Mouse (Mus musculus) heart, embryonic 11.5 days (tissue): ENCODE measurements at regions not wholly inside any gene's neighbourhood (a gene's known extent, or its start where the extent isn't known, plus 50 kb on each side); places are given as distances from the start of the nearest gene placed in this dataset.

Source experiments
- ATAC-seq: fragments of 200-750 bp; cut with Nextera tagmentation; replicated peaks from 2 replicates; pipeline ENCODE4 v1.8.0; 2017; ENCODE audit warnings: moderate library complexity; ENCODE audit not compliant: insufficient number of reproducible peaks, low FRiP score, low TSS enrichment
- H3K27ac ChIP-seq: fragments of 300-500 bp; sonication (generic); 2 replicates; pipeline ENCODE4 v1.5.1; 2014; ENCODE audit warnings: mild to moderate bottlenecking, low read depth, low read length
- H3K27me3 ChIP-seq: fragments of 300-500 bp; sonication (generic); 2 replicates; pipeline ENCODE4 v1.6.1; 2014; ENCODE audit warnings: mild to moderate bottlenecking, low read length, mixed read lengths; ENCODE audit not compliant: control insufficient read depth, insufficient read depth
- H3K36me3 ChIP-seq: fragments of 300-500 bp; sonication (generic); 2 replicates; pipeline ENCODE4 v1.6.1; 2014; ENCODE audit warnings: mild to moderate bottlenecking, low read length, moderate library complexity, mixed read lengths; ENCODE audit not compliant: control insufficient read depth, insufficient read depth
- H3K4me1 ChIP-seq: fragments of 300-500 bp; sonication (generic); 2 replicates; pipeline ENCODE4 v1.6.1; 2014; ENCODE audit warnings: low read length; ENCODE audit not compliant: control insufficient read depth, insufficient read depth
- H3K4me2 ChIP-seq: fragments of 300-500 bp; sonication (generic); 2 replicates; pipeline ENCODE4 v1.6.1; 2014; ENCODE audit warnings: mild to moderate bottlenecking, moderate library complexity
- H3K4me3 ChIP-seq: fragments of 300-500 bp; sonication (generic); 2 replicates; pipeline ENCODE4 v1.5.1; 2014; ENCODE audit warnings: low read depth, low read length
- H3K9ac ChIP-seq: fragments of 300-500 bp; sonication (generic); 2 replicates; pipeline ENCODE4 v1.6.1; 2014; ENCODE audit warnings: mild to moderate bottlenecking, low read depth, low read length, moderate library complexity
- H3K9me3 ChIP-seq: fragments of 300-500 bp; sonication (generic); replicated peaks from 2 replicates; pipeline ENCODE4 v1.6.1; 2016; ENCODE audit warnings: low read length; ENCODE audit not compliant: control insufficient read depth
- WGBS: fragments of 180-500 bp; shearing (Covaris S2); extraction: QIAGEN DNeasy Blood & Tissue Kit; methylation state at CpG from one replicate; pipeline ENCODE4 v1.1.7; 2014; ENCODE audit not compliant: insufficient replicate concordance; 5-methylcytosine and 5-hydroxymethylcytosine counted together

DNA sequence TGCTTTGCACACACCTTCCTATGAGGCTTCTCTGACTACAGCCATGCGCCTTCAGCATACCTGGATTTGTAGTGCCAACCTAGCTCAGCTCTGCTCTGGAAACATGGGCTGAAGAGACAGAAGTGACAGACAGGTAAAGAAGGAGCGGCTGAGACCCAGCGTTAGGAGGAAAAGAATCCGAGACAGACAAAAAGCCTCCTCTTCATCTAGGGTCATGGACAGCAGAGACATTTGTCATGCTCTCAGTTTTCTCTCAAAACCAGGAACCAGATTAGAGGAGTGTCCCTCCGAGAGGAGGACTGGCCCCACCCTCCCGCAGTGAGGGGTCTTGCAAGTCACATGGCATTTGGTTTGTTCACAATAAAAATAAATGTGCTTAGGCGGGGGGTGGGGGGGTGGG is 317.4 kb upstream of the Prickle1 start:
- Histone ChIP-seq H3K4me2 (no peak overlapping the region), H3K36me3 (no peaks in the 10 kb centered on the region), H3K27me3 (no peaks in the 10 kb centered on the region), H3K9me3 (no peaks in the 10 kb centered on the region), H3K27ac (no peak overlapping the region), H3K9ac (no peak overlapping the region), H3K4me1 (peaks cover 23% of the 10 kb centered on the region), H3K4me3 (no peak overlapping the region)
- 47% methylated on average over 7 of the region's 7 CpGs for WGBS
- ATAC-seq, result no peak

DNA sequence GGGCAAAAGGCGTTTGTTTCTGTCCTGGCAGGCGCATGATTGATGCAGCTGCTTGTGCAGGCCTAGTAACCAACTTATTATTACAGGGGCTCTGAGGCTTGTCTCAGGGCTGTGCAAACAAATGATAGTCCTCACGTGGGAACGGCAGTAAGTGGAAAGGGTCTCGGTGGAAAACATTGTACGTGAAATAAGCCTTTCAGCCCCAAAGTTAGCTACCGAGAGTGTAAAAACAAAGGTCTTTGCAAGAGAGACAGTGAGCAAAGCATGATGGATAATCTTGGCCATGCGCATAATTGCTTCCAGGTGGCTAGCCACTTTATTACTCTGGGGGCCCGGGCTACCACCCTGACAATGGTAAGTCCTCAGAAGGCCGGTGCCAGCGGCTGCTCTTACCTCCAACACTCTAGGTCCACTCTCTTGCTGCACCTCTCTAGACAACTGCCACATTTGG is 315.3 kb upstream of the Prickle1 start:
- WGBS, result 54% methylated on average over 11 of the region's 11 CpGs
- H3K4me2 ChIP-seq, result no peak overlapping the region

DNA sequence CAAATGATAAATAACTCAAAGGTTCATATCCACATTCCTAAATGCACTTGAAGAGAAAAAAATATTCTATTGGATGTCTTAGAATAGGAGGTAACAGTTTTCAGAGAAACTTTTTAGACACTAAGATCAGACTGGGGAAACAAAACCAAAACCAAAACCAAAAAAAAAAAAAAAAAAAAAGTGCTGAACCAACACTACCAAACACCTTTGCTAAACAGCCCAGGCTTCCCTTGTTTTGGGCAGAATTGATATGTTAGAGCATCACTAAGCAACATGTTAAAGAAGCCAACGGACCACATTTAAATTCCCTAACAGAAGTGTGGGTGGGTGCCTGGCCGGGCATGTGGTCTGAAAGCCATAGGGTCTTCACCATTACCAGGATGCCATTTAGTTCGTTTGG is 314.5 kb upstream of the Prickle1 start:
- H3K4me2 ChIP-seq, result no peak overlapping the region
- H3K4me1 ChIP-seq, result peaks cover 8% of the 10 kb centered on the region; the same call in 1 of the 2 replicates
- ATAC-seq, result no peak
- H3K9ac ChIP-seq, result no peak overlapping the region
- H3K9me3 ChIP-seq, result no peaks in the 10 kb centered on the region
- H3K36me3 ChIP-seq, result no peaks in the 10 kb centered on the region
- 74% methylated on average over 3 of the region's 3 CpGs for WGBS
- no peaks in the 10 kb centered on the region for H3K27me3 ChIP-seq
- no peak overlapping the region for H3K27ac ChIP-seq
- H3K4me3 ChIP-seq, result no peak overlapping the region

More for the DNA sequence above, 315.3 kb upstream of the Prickle1 start:
- no peak overlapping the region for H3K9ac ChIP-seq
- ATAC-seq, result no peak
- H3K9me3 ChIP-seq, result no peaks in the 10 kb centered on the region
- H3K36me3 ChIP-seq, result no peaks in the 10 kb centered on the region
- H3K27ac ChIP-seq, result no peak overlapping the region
- no peaks in the 10 kb centered on the region for H3K27me3 ChIP-seq
- H3K4me3 ChIP-seq, result no peak overlapping the region
- peaks cover 8% of the 10 kb centered on the region; the same call in 1 of the 2 replicates for H3K4me1 ChIP-seq

DNA sequence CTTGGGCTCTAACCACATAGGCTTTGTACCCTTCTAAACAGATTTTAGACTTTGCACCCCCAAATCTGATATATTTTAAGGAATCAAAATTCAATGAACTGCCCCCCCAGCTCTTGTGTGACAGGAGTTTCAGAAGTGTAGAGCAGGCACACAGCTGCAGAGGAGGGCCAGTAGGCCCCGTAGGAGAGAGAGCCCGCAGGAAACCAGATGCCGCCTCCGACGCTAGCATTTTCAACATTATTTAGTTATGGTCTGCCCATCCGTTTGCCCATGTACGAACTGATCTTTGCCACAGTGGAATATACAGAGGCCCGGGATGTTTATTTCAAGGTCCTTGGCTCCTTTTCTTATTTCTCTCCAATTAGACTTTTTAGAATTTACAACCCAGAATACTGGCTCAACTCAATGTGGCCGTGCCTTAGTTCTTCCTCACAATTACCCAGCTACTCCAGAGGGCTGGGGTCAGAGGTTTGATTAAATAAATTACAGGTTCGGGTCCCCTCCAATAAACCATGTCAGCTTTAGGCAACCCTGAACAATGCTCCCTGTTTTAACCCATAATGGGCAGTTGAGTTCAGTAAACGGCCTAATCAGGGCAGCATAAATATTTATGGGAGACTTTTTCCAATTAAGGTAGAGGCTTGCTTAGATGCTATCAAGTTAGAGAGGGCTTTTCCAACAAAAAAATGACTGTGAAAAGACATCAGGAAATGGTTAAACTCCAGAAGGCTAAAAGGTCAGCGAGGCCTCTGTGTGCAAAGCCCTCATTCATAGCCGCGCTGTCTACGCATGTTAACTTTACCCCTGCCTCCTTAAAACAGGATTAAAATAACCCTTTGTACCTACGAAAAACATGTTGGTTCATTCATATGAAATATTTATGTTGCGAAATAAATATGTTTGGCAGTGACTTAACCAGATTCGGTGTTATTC is 308.2 kb upstream of the Prickle1 start:
- Histone ChIP-seq H3K36me3 (no peaks in the 10 kb centered on the region), H3K9me3 (no peaks in the 10 kb centered on the region), H3K27me3 (no peaks in the 10 kb centered on the region), H3K27ac (no peak overlapping the region), H3K4me2 (no peak overlapping the region), H3K4me1 (no peaks in the 10 kb centered on the region), H3K9ac (no peak overlapping the region), H3K4me3 (no peak overlapping the region)
- no peak for ATAC-seq
- WGBS, result 74% methylated on average over 18 of the region's 18 CpGs

DNA sequence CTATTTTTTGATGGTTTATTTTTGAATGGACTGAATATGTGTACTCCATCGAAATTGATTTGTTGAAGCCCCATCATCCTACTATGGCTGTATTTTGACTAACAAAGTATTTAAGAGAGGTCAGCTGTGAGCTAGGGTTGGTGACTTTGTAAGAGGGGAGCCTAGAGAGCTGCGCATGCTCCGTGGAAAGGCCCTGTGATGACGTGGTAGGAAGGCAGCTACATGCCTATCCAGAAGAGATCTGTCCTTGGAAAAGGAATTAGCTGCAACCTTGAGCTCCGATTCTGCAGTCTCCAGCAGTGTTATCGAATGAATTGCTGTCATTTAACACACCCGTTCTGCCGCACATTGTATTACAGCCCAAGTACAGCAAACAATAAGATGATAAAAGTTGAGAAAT is 287.1 kb upstream of the Prickle1 start:
- Histone ChIP-seq H3K4me1 (no peaks in the 10 kb centered on the region), H3K27me3 (no peaks in the 10 kb centered on the region), H3K36me3 (no peaks in the 10 kb centered on the region), H3K4me2 (no peak overlapping the region), H3K9ac (no peak overlapping the region), H3K9me3 (no peaks in the 10 kb centered on the region), H3K4me3 (no peak overlapping the region), H3K27ac (no peak overlapping the region)
- ATAC-seq, result no peak
- 86% methylated on average over 8 of the region's 8 CpGs for WGBS

DNA sequence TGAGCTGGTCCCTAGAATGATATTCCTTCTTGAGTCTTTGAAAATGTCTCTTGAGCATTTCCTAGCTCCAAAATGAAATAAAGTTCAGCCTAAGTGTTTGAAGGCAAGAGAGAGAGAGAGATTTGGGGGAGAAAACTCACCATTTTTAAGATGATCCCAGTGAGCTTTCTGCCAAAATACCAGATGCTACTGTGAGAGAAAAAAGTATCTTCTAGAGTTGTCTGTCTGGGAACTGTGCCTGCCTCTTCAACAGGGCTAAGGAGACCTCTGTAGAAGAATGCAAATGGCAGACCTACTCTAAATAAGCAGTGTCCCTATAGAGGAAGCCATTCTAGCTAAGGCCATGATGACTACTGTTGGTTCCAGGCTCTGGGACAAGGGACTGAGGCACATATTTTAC is 285.6 kb upstream of the Prickle1 start:
- no peaks in the 10 kb centered on the region for H3K27me3 ChIP-seq

DNA sequence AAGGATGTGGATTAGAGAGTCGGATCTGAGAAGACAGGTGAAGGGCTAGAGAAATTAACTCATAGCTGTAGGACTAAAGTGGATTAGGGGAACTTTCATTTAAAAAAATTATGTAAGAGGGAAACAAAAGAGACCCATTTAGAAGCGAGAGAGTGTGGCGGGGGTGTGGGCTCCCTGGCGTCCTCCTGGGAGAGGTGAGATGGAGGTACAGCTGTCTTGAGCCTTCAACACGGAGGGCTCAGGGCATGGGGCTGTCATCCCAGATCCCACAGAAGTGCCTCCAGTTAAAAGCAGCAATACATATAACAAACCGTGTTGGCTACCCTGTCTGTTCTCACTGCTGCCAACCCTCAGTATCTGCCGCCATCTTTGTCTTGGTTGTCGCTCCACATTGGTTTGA is 284.6 kb upstream of the Prickle1 start:
- 79% methylated on average over 8 of the region's 8 CpGs for WGBS
- ATAC-seq, result no peak
- H3K9ac ChIP-seq, result no peak overlapping the region

More for the DNA sequence above, 285.6 kb upstream of the Prickle1 start:
- no peaks in the 10 kb centered on the region for H3K9me3 ChIP-seq
- no peaks in the 10 kb centered on the region for H3K36me3 ChIP-seq
- H3K9ac ChIP-seq, result no peak overlapping the region
- no peak overlapping the region for H3K4me2 ChIP-seq
- no peaks in the 10 kb centered on the region for H3K4me1 ChIP-seq
- H3K27ac ChIP-seq, result no peak overlapping the region
- ATAC-seq, result no peak
- no peak overlapping the region for H3K4me3 ChIP-seq

DNA sequence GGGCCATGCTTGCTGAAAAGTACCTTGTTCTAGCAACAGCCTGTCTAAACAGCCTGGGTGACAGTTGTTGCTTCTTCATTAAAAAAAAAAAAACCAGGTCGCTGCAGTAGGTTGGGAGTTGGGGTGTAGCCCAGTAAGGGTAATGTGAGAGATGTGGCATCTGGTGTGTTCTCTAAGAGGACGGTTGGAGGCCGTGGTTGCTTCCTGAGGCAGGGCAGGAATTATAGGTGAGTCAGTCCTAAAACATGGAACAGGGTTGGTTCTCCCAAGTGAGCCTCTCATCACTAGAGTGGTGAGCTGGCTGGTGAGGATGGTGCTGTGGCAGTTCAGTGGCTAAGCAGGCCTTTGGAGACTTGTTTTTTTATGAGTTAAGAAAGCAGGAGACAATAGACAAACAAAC is 283.3 kb upstream of the Prickle1 start:
- H3K4me1 ChIP-seq, result no peaks in the 10 kb centered on the region
- no peak overlapping the region for H3K4me2 ChIP-seq
- no peak overlapping the region for H3K27ac ChIP-seq
- ATAC-seq, result no peak
- H3K9me3 ChIP-seq, result no peaks in the 10 kb centered on the region
- no peaks in the 10 kb centered on the region for H3K36me3 ChIP-seq
- 71% methylated on average over 3 of the region's 3 CpGs for WGBS
- no peak overlapping the region for H3K9ac ChIP-seq
- H3K27me3 ChIP-seq, result no peaks in the 10 kb centered on the region
- H3K4me3 ChIP-seq, result no peak overlapping the region

More for the DNA sequence above, 284.6 kb upstream of the Prickle1 start:
- H3K4me3 ChIP-seq, result no peak overlapping the region
- H3K27ac ChIP-seq, result no peak overlapping the region
- H3K36me3 ChIP-seq, result no peaks in the 10 kb centered on the region
- no peaks in the 10 kb centered on the region for H3K27me3 ChIP-seq
- no peaks in the 10 kb centered on the region for H3K4me1 ChIP-seq
- no peak overlapping the region for H3K4me2 ChIP-seq
- H3K9me3 ChIP-seq, result no peaks in the 10 kb centered on the region

DNA sequence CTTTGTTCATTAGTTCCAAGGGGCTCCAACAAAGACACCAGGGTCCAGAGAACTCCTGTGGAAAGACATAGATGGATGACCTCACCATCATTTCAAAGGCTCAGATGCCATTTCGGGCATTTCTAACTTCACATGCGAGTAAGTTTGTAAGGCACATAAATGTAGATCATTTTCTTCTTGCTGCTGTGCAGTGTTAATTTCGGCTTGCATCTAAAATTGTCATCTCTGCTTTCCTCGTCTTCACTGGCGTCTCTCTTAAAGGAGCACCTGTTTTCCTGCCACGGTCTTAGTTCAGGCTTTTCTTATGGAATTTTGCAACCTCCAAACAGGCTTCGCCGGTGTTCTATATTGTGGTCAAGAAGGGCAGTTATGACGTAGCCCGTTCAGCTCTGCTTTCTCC is 280.6 kb upstream of the Prickle1 start:
- H3K36me3 ChIP-seq, result no peaks in the 10 kb centered on the region
- H3K4me1 ChIP-seq, result no peaks in the 10 kb centered on the region
- H3K27ac ChIP-seq, result no peak overlapping the region
- 77% methylated on average over 10 of the region's 10 CpGs for WGBS
- no peak for ATAC-seq
- no peaks in the 10 kb centered on the region for H3K27me3 ChIP-seq
- H3K4me3 ChIP-seq, result no peak overlapping the region
- H3K9me3 ChIP-seq, result no peaks in the 10 kb centered on the region
- H3K9ac ChIP-seq, result no peak overlapping the region
- no peak overlapping the region for H3K4me2 ChIP-seq
